Mouse (Mus musculus): ENCODE measurements around the gene Stx6.

DNA sequence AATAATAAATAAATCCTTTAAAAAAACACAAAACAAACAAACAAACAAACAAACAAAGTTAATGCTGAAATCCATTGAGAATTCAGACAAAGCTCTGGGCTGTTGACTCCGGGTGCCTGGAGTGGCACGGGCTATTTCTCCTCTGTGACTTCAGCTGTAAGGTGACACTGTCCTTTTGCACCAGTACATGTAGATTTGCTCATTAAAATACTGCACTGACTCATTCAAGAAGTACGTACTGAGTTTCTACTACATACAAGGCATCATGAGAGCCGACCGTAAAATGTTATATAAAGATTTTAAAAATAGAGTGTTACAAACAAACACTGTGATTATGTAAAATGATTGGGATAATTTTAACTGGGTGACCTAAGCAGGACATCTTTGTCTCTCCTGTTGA is 34.1 kb upstream of the Stx6 start:
- TF ChIP-seq POLR2A (IDR thresholded peaks at IDR 0.05; ENCODE audit: borderline replicate concordance, extremely low read depth, insufficient read depth, insufficient read length, poor library complexity, severe bottlenecking) (no peak), CTCF (IDR thresholded peaks at IDR 0.05; ENCODE audit: borderline replicate concordance, extremely low read depth, insufficient read depth, insufficient read length) (no peak)
